Mouse (Mus musculus) liver, postnatal 0 days (tissue): Measurements from ENCODE around the gene Hira. TPM values are rescaled to one million over a fixed set of nuclear protein-coding genes. Genes with fewer than 3 reads are reported as not detected.
"Not testable (repeated sequence)": the region's sequence is repeated elsewhere in the genome, so short reads cannot be mapped to it uniquely, and the experiment has no call there.

Experiments used
- ATAC-seq: fragments of 200-750 bp; cut with Nextera tagmentation; 2 replicates; pipeline ENCODE4 v1.8.0; 2017; ENCODE audit warnings: mild to moderate bottlenecking, moderate library complexity
- DNase-seq: peaks from one replicate; pipeline ENCODE4 v3.0.0-alpha.2; 2016
- H3K27ac ChIP-seq: fragments of 300-500 bp; sonication (generic); 2 replicates; pipeline ENCODE4 v1.5.1; 2014; ENCODE audit warnings: antibody characterized with exemption, moderate library complexity, mild to moderate bottlenecking, low read depth
- H3K27me3 ChIP-seq: fragments of 300-500 bp; sonication (generic); 2 replicates; pipeline ENCODE4 v1.6.1; 2014; ENCODE audit warnings: low read length, control low read depth, mixed read lengths; ENCODE audit not compliant: insufficient read depth
- H3K36me3 ChIP-seq: fragments of 300-500 bp; sonication (generic); replicated peaks from 2 replicates; pipeline ENCODE4 v1.6.1; 2014; ENCODE audit warnings: mild to moderate bottlenecking, control low read depth, low read length, moderate library complexity, mixed read lengths; ENCODE audit not compliant: insufficient read depth
- H3K4me1 ChIP-seq: fragments of 300-500 bp; sonication (generic); 2 replicates; pipeline ENCODE4 v1.6.1; 2014; ENCODE audit warnings: antibody characterized with exemption, mild to moderate bottlenecking, control low read depth; ENCODE audit not compliant: insufficient read depth
- H3K4me2 ChIP-seq: fragments of 300-500 bp; sonication (generic); 2 replicates; pipeline ENCODE4 v1.6.1; 2014; ENCODE audit warnings: low read depth, mild to moderate bottlenecking, low read length, moderate library complexity, mixed read lengths
- H3K4me3 ChIP-seq: fragments of 300-500 bp; sonication (generic); 2 replicates; pipeline ENCODE4 v1.5.1; 2014; ENCODE audit warnings: low read depth, low read length
- H3K9ac ChIP-seq: fragments of 300-500 bp; sonication (generic); replicated peaks from 2 replicates; pipeline ENCODE4 v1.6.1; 2014; ENCODE audit warnings: mild to moderate bottlenecking, moderate library complexity
- H3K9me3 ChIP-seq: fragments of 300-500 bp; sonication (generic); 2 replicates; pipeline ENCODE4 v1.6.1; 2016; ENCODE audit warnings: mild to moderate bottlenecking, control low read depth, low read length, mixed read lengths
- CTCF ChIP-seq: sonication (generic); IDR thresholded peaks from 2 replicates; pipeline ENCODE4 v1.5.1; 2016; ENCODE audit warnings: antibody characterized with exemption, low read depth
- EP300 ChIP-seq: IDR thresholded peaks from 2 replicates; pipeline ENCODE4 v1.6.1; 2016; ENCODE audit warnings: antibody characterized with exemption, low read depth, mild to moderate bottlenecking
- WGBS: fragments of 180-500 bp; shearing (Covaris S2); extraction: QIAGEN DNeasy Blood & Tissue Kit; methylation state at CpG from one replicate; pipeline ENCODE4 v1.1.7; 2014; ENCODE audit not compliant: insufficient replicate concordance; 5-methylcytosine and 5-hydroxymethylcytosine counted together
- polyA plus RNA-seq: library from polyadenylated mRNA; unstranded; fragments of >200 nt; fragmentation: Nextera tagmentation; extraction: Ambion mirVana; gene quantifications from 2 replicates; pipeline ENCODE4 v1.2.1, GENCODE M21; 2015

Hira gene
- polyA plus RNA-seq, 1 experiment from 2014 or later: 3.1 TPM

- no peak for DNase-seq
- Histone ChIP-seq H3K4me1 (no peaks in the 10 kb centered on the region), H3K9me3 (no peaks in the 10 kb centered on the region), H3K9ac (no peak overlapping the region), H3K27me3 (no peaks in the 10 kb centered on the region), H3K27ac (no peak overlapping the region), H3K4me3 (no peak overlapping the region), H3K36me3 (no peaks in the 10 kb centered on the region), H3K4me2 (no peak overlapping the region)
- 70% methylated on average over 1 of the region's 1 CpGs for whole genome bisulfite sequencing
- ATAC-seq: no peak
- no peak for TF ChIP-seq EP300
- no peak for TF ChIP-seq CTCF
Observed at GRCm38 (mm10) chr16:19006715-19007114, 129.9 kb downstream of the Hira start.

DNA sequence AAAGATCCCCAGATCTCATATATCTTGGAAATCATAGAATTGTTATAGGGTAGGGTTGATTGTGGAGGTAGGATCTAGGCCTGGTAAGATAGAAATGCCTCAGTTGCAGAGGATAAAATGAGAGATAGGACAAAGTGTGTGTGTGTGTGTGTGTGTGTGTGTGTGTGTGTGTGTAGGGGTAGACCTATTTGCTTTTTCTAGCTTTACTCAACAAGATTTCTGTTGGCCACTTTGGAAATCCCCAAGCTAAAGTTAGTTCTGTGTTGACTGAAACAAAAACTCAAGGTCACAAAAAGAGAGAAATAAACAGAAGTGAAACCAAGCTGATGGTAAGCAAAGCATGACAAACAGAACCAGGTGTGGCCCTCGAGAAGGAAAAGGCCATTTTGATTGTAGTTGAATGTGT, 130.4 kb downstream of the Hira start:
- ATAC-seq, DNase-seq, H3K36me3 ChIP-seq, H3K4me1 ChIP-seq, H3K9ac ChIP-seq, H3K27me3 ChIP-seq, H3K9me3 ChIP-seq, H3K4me2 ChIP-seq, H3K27ac ChIP-seq, H3K4me3 ChIP-seq: not testable (repeated sequence)
- WGBS: 14% methylated on average over 1 of the region's 1 CpGs
- peak; percentile 57 for TF ChIP-seq EP300

DNA sequence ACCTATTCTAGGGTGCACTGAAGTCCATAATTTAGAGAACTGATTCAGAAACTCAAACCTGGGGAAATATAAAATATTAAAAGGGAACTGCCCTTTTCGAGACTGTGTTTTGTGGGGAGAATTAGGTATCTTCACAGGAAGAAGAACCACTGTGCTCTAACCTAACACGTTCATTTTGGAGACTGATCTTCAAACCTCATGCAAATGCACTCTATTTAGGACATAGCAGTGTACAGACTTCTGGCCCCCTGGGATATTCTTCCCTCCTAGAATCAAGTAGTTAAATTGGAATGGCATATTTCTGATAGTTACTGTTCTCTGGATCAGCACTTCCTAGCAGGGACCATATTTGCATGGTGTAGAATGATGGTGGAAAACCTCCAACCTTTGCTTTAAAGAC, 133.9 kb downstream of the Hira start:
- H3K9ac ChIP-seq: no peak overlapping the region
- H3K4me2 ChIP-seq: no peak overlapping the region
- H3K27me3 ChIP-seq: no peaks in the 10 kb centered on the region
- no peaks in the 10 kb centered on the region for H3K9me3 ChIP-seq
- H3K4me1 ChIP-seq: no peaks in the 10 kb centered on the region
- TF ChIP-seq EP300: no peak
- TF ChIP-seq CTCF: no peak
- no peaks in the 10 kb centered on the region for H3K36me3 ChIP-seq
- WGBS: 60% methylated on average over 2 of the region's 2 CpGs
- DNase-seq (no peak), ATAC-seq (no peak)
- H3K27ac ChIP-seq: no peak overlapping the region
- no peak overlapping the region for H3K4me3 ChIP-seq

GRCm38 (mm10) chr16:19013550-19013949, 136.7 kb downstream of the Hira start:
- H3K4me3 ChIP-seq: no peak overlapping the region
- H3K27me3 ChIP-seq: no peaks in the 10 kb centered on the region
- ATAC-seq (no peak), DNase-seq (no peak)
- no peak overlapping the region for H3K27ac ChIP-seq
- no peak overlapping the region for H3K4me2 ChIP-seq
- H3K9me3 ChIP-seq: no peaks in the 10 kb centered on the region
- TF ChIP-seq EP300: no peak
- TF ChIP-seq CTCF: no peak
- H3K4me1 ChIP-seq: no peaks in the 10 kb centered on the region
- no peaks in the 10 kb centered on the region for H3K36me3 ChIP-seq
- H3K9ac ChIP-seq: no peak overlapping the region
- WGBS: 72% methylated on average over 1 of the region's 1 CpGs

DNA sequence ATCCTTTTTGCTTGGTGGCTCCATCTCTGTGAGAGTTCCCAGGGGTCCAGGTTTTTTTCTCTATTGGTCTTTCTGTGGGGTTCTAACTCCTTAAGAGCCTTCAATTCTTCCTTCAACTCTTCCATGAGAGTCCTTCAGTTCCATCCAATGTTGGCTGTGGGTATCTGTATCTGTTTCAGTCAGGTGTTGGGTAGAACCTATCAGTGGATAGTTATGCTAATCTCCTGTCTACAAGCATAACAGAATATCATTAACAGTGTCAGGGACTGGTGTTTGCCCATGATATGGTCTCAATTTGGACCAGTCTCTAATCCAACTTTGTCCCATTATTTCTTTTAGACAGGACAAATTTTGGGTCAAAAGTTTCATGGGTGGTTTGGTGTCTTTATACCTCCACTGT, 137.8 kb downstream of the Hira start:
- Histone ChIP-seq H3K27ac (no peak overlapping the region), H3K4me1 (no peaks in the 10 kb centered on the region), H3K9me3 (no peaks in the 10 kb centered on the region), H3K9ac (no peak overlapping the region), H3K36me3 (no peaks in the 10 kb centered on the region), H3K4me2 (no peak overlapping the region), H3K27me3 (no peaks in the 10 kb centered on the region), H3K4me3 (no peak overlapping the region)
- no peak for DNase-seq
- no peak for TF ChIP-seq CTCF
- TF ChIP-seq EP300: no peak
- ATAC-seq: no peak

Other genes starting within 250 kb of the Hira start
- gene Sept5, start 247.1 kb upstream of the Hira start, polyA plus RNA-seq: 3.0 and 3.2 TPM in 2 replicates
- 11.5 and 13.9 TPM in 2 replicates for gene Cldn5, start 100.2 kb upstream of the Hira start, polyA plus RNA-seq
- gene Ufd1, start 65.3 kb upstream of the Hira start, polyA plus RNA-seq: 39.2 and 41.0 TPM in 2 replicates
- gene Cdc45, start 65.0 kb upstream of the Hira start, polyA plus RNA-seq: 15.8 and 18.7 TPM in 2 replicates
- gene 2510002D24Rik, start 40.5 kb upstream of the Hira start, polyA plus RNA-seq: 9.7 and 11.8 TPM in 2 replicates
- gene Gm28539, start 40.5 kb upstream of the Hira start, polyA plus RNA-seq: not detected in 2 replicates
- 41.4 and 42.0 TPM in 2 replicates for gene Mrpl40, start 175 bp upstream of the Hira start, polyA plus RNA-seq